Mouse (Mus musculus) erythroid progenitor cell, adult 5-6 weeks (primary cell): ENCODE data around the gene Prr15. TPM values are rescaled to one million over a fixed set of nuclear protein-coding genes. Genes with fewer than 3 reads are reported as not detected.

Experiments used
- ATAC-seq: replicated peaks from 2 replicates; pipeline ENCODE4 v1.8.0; 2016; ENCODE audit warnings: moderate number of reproducible peaks, mild to moderate bottlenecking, moderate TSS enrichment, inconsistent platforms; ENCODE audit not compliant: poor library complexity, low FRiP score, severe bottlenecking
- total RNA-seq, 2 experiments: library from RNA; stranded (forward) in 1 of 2; stranded (reverse) in 1 of 2; fragments of 150-400 nt in 1 of 2; fragments of 186-747, 209-891 nt in 1 of 2; gene quantifications; 2 replicates each; pipeline versions ENCODE4 v1.2.3 to v1.2.4; 2015 to 2017; ENCODE audit warnings: low replicate concordance in 2 of 2

Prr15 gene
- total RNA-seq, 2 experiments from 2014 or later = not detected

DNA sequence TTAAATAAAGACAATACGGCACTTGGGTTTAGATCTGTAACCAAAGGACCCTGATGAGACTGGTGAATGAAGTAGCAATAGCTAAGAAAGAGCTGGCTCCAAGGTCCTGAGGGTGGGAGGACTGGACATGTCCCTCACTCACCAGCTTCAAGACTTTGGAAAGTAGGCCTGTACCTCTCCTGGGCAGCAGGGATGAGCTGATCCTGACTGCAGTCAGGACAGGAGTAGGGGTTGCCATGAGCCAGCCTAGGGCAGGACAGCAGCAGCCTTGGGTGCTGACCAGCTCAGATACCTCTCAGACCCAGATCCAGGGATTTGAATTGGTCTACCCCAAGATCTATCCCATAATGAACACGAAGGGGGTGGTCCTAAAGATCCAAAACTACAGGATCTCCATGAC lies 53.7 kb downstream of the Prr15 start:
- no peak for ATAC-seq

Other genes starting within 250 kb of the Prr15 start
- not detected in 2 replicates for gene Wipf3, start 103.8 kb downstream of the Prr15 start, total RNA-seq (2015; ENCODE audit: low replicate concordance)
- not detected in 2 replicates for gene Wipf3, start 103.8 kb downstream of the Prr15 start, total RNA-seq (2017; ENCODE audit: low replicate concordance)
- not detected in 2 replicates for gene Scrn1, start 240.7 kb downstream of the Prr15 start, total RNA-seq (2015; ENCODE audit: low replicate concordance)
- gene Scrn1, start 240.7 kb downstream of the Prr15 start, total RNA-seq (2017; ENCODE audit: low replicate concordance) = not detected in 2 replicates